9 mouse cellular contexts compared by ENCODE assay signal in genomic region chr17:30892730-30893129, GRCm38 (mm10). TPM values are rescaled to one million over a fixed set of nuclear protein-coding genes. Genes with fewer than 3 reads are reported as not detected.
DNase-seq lines count a peak whose midpoint lies in the region; ATAC-seq and TF ChIP-seq lines count a peak whose summit lies in the region.
"Had no signal": no experiment of that assay in that cellular context is flagged by ENCODE, and none has a peak within 500 bp of the region (broad histone marks: within the 10 kb centered on the region; RNA-seq: fewer than 3 reads in every experiment).

No protein-coding gene starts in this region.

- ATAC-seq in intestine, postnatal 0 days: no peak
- ATAC-seq in intestine, embryonic 15.5 days: no peak
- peak; percentile 48; the same call in 1 of the 2 replicates for ATAC-seq in megakaryocyte progenitor cell, adult 5-6 weeks (replicated peaks; ENCODE audit: poor library complexity)
- ATAC-seq in inflammation-experienced regulatory T-cells, adult 6 months: no peak

- H3K27ac ChIP-seq in intestine, postnatal 0 days (ENCODE audit: low read depth, low read length): no peak overlapping the region
- H3K27ac ChIP-seq in intestine, embryonic 15.5 days: no peak overlapping the region
- no peak overlapping the region for H3K27ac ChIP-seq in forebrain, embryonic 10.5 days
- H3K27ac ChIP-seq: heart, embryonic 13.5 days had no signal

- no peak overlapping the region for H3K4me3 ChIP-seq in intestine, postnatal 0 days (ENCODE audit: low read depth, low read length)
- H3K4me3 ChIP-seq in intestine, embryonic 15.5 days (replicated peaks): no peak overlapping the region
- no peak overlapping the region for H3K4me3 ChIP-seq in forebrain, embryonic 10.5 days
- H3K4me3 ChIP-seq: heart, embryonic 13.5 days had no signal

- no peaks in the 10 kb centered on the region for H3K9me3 ChIP-seq in intestine, postnatal 0 days (ENCODE audit: control insufficient read depth)
- H3K9me3 ChIP-seq in intestine, embryonic 15.5 days: no peaks in the 10 kb centered on the region
- no peaks in the 10 kb centered on the region for H3K9me3 ChIP-seq in forebrain, embryonic 10.5 days
- H3K9me3 ChIP-seq: heart, embryonic 13.5 days had no signal

- H3K27me3 ChIP-seq in intestine, postnatal 0 days (replicated peaks; ENCODE audit: control insufficient read depth, insufficient read depth, low read length): no peaks in the 10 kb centered on the region
- H3K27me3 ChIP-seq in intestine, embryonic 15.5 days (replicated peaks): no peaks in the 10 kb centered on the region
- H3K27me3 ChIP-seq in forebrain, embryonic 10.5 days (ENCODE audit: poor library complexity, severe bottlenecking): no peaks in the 10 kb centered on the region; the same call in 1 of the 2 replicates
- H3K27me3 ChIP-seq: heart, embryonic 13.5 days had no signal

- no peak overlapping the region for H3K4me2 ChIP-seq in intestine, postnatal 0 days (replicated peaks; ENCODE audit: low read depth)
- H3K4me2 ChIP-seq in intestine, embryonic 15.5 days (replicated peaks): no peak overlapping the region
- H3K4me2 ChIP-seq: heart, embryonic 13.5 days had no signal

- H3K9ac ChIP-seq in intestine, postnatal 0 days (ENCODE audit: low read depth, low read length): no peak overlapping the region
- no peak overlapping the region for H3K9ac ChIP-seq in intestine, embryonic 15.5 days
- H3K9ac ChIP-seq: heart, embryonic 13.5 days had no signal

- H3K4me1 ChIP-seq in intestine, postnatal 0 days (replicated peaks; ENCODE audit: control insufficient read depth, insufficient read depth, low read length): no peaks in the 10 kb centered on the region
- H3K4me1 ChIP-seq in intestine, embryonic 15.5 days (replicated peaks): no peaks in the 10 kb centered on the region
- peaks cover 9% of the 10 kb centered on the region for H3K4me1 ChIP-seq in forebrain, embryonic 10.5 days
- H3K4me1 ChIP-seq: heart, embryonic 13.5 days had no signal

- WGBS in intestine, postnatal 0 days: 21% methylated on average over 2 of the region's 2 CpGs
- WGBS in intestine, embryonic 15.5 days: 19% methylated on average over 2 of the region's 2 CpGs
- WGBS in forebrain, embryonic 10.5 days: 37% methylated on average over 2 of the region's 2 CpGs

- DNase-seq in 416B (ENCODE audit: low read depth) (peak; percentile 53), NIH3T3 (ENCODE audit: low read depth) (peak; percentile 11)
- DNase-seq in kidney, adult 8-10 months: no peak
- DNase-seq in forebrain, embryonic 10.5 days (ENCODE audit: extremely low spot score, low spot score): no peak

- H3K36me3 ChIP-seq in intestine, postnatal 0 days (ENCODE audit: control insufficient read depth, insufficient read depth): no peaks in the 10 kb centered on the region
- no peaks in the 10 kb centered on the region for H3K36me3 ChIP-seq in intestine, embryonic 15.5 days
- H3K36me3 ChIP-seq in forebrain, embryonic 10.5 days (replicated peaks): no peaks in the 10 kb centered on the region
- H3K36me3 ChIP-seq: heart, embryonic 13.5 days had no signal

- TF ChIP-seq CTCF in intestine, postnatal 0 days (IDR thresholded peaks at IDR 0.05; ENCODE audit: low read depth): peak; percentile 49

RNA-seq across cellular contexts. Expression of gene Glp1r, which starts 8.9 kb away (rescaled TPM):
- 0.63 and 0.88 TPM in 2 replicates for polyA plus RNA-seq in intestine, postnatal 0 days (2015; fragmentation: Nextera tagmentation; extraction: Ambion mirVana)
- polyA plus RNA-seq in intestine, embryonic 15.5 days (2015; fragmentation: Nextera tagmentation; extraction: Ambion mirVana): 0.32 and 0.44 TPM in 2 replicates
- not detected in 2 replicates for total RNA-seq in megakaryocyte progenitor cell, adult 5-6 weeks (2015)
- total RNA-seq in megakaryocyte progenitor cell, adult 5-6 weeks (2017): not detected in 2 replicates
- under 1 TPM in 2 of 3 experiments, not detected in 1; 0.08 to 0.18 TPM for polyA plus RNA-seq in inflammation-experienced regulatory T-cells, adult 6 months (2017; shearing (Covaris generic))
- polyA plus RNA-seq in forebrain, embryonic 10.5 days (2016; fragmentation: Nextera tagmentation; extraction: Ambion mirVana): 0.05 TPM in 1 of 2 replicates, not detected in the other

Comparison
In these comparisons a context has a peak if more than half of its experiments do, and no peak if none do; other contexts are left out.
1. DNase-seq: peak in 416B (single experiment) and NIH3T3 (single experiment); none in kidney, adult 8-10 months (0 of 2) and forebrain, embryonic 10.5 days (single experiment).